Mouse (Mus musculus): ENCODE results near the gene Dab1. TPM values are rescaled to one million over a fixed set of nuclear protein-coding genes. Genes with fewer than 3 reads are reported as not detected.

The Dab1 gene
- polyA plus RNA-seq, 2 experiments = 0.19 to 0.34 TPM

DNA sequence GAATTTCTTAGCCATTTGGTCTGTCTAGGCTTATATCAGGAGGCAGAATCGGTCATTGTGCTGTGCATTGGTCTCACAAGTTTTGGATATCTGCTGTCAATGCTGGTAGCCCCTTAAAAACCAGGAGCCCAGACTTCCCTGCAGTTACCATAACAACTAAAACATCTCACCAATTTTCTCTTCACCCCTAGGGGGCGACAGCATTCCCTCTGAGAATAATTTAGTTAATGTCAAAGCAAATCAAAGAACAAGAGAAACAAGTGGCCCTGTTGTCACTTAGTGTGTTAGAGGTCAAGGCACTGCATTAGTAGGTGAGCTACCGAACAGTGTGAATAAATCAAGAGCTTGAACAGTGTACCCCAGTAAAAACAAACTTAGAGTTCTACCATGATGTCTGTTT lies 1106.5 kb downstream of the Dab1 start:
- TF ChIP-seq CTCF (IDR thresholded peaks at IDR 0.05; ENCODE audit: low read depth) (peak; percentile 28; the same call in 1 of the 2 replicates), EP300 (IDR thresholded peaks at IDR 0.05; ENCODE audit: low read depth) (no peak)
- Histone ChIP-seq H3K27me3 (ENCODE audit: control insufficient read depth, insufficient read depth, low read length) (no peaks in the 10 kb centered on the region), H3K27ac (no peak overlapping the region), H3K36me3 (replicated peaks; ENCODE audit: control insufficient read depth, insufficient read depth, low read depth) (no peaks in the 10 kb centered on the region), H3K4me1 (replicated peaks; ENCODE audit: control insufficient read depth in 2 of 2, insufficient read depth in 2 of 2, low read length in 1 of 2) (no peaks in the 10 kb centered on the region), H3K9me3 (ENCODE audit: control insufficient read depth, low read length) (no peaks in the 10 kb centered on the region), H3K9ac (replicated peaks) (no peak overlapping the region), H3K4me3 (ENCODE audit: insufficient read depth in 1 of 2, low read depth in 2 of 2, low read length in 2 of 2) (no peak overlapping the region), H3K4me2 (ENCODE audit: low read depth) (no peak overlapping the region)
- WGBS (ENCODE audit: insufficient replicate concordance) = 48% methylated on average over 3 of the region's 3 CpGs
- DNase-seq (ENCODE audit: low read depth in 3 of 3, low spot score in 3 of 3) (no peak), ATAC-seq (ENCODE audit: insufficient read depth) (no peak)

DNA sequence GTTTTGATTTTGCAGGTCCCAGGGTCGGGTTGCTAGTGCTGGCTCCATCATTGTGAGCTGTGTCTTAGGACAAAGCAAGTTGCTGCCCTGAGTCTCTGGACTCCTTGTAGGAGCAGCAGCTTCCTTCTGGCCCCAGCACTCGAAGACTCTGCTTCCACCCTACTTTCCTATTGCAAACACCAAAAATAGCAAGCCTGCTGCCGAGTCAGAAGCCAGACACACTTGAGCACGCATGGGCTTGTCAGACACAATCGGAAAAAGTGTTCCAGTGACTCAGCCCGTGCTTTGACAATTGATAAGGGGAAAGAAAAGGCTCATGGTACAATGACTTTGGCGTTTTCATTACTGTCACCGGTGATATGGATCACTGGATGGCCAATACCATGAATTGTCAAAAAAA lies 1110.0 kb downstream of the Dab1 start:
- Histone ChIP-seq H3K36me3 (replicated peaks; ENCODE audit: control insufficient read depth, insufficient read depth, low read depth) (no peaks in the 10 kb centered on the region), H3K4me3 (ENCODE audit: insufficient read depth in 1 of 2, low read depth in 2 of 2, low read length in 2 of 2) (no peak overlapping the region), H3K4me2 (ENCODE audit: low read depth) (no peak overlapping the region), H3K9me3 (ENCODE audit: control insufficient read depth, low read length) (no peaks in the 10 kb centered on the region), H3K4me1 (replicated peaks; ENCODE audit: control insufficient read depth in 2 of 2, insufficient read depth in 2 of 2, low read length in 1 of 2) (no peaks in the 10 kb centered on the region), H3K27ac (no peak overlapping the region), H3K9ac (replicated peaks) (no peak overlapping the region), H3K27me3 (ENCODE audit: control insufficient read depth, insufficient read depth, low read length) (no peaks in the 10 kb centered on the region)
- ATAC-seq (ENCODE audit: insufficient read depth) (no peak), DNase-seq (ENCODE audit: low read depth in 3 of 3, low spot score in 3 of 3) (no peak)
- TF ChIP-seq EP300 (IDR thresholded peaks at IDR 0.05; ENCODE audit: low read depth) (no peak), CTCF (IDR thresholded peaks at IDR 0.05; ENCODE audit: low read depth) (no peak)
- WGBS (ENCODE audit: insufficient replicate concordance) = 45% methylated on average over 8 of the region's 8 CpGs

DNA sequence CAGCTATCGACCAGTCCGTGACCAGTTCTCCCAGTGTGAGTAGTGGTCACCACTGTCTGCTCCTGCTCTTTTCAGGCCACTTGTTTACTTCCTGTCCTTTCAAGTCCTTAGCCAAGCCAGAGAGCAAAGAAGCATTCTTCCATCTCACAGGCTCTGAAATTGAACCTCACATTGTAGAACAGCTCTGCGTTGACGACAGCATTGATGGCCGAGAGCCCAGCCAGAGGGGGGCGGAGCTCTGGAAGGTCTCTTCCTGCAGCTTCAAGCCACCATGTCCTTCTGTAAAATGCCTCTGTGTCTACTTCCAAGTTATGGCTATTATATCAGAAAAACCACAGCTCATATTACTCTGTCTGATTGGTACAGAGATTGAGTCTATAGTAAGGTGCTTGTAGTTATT lies 1127.3 kb downstream of the Dab1 start:
- DNase-seq (ENCODE audit: low read depth in 3 of 3, low spot score in 3 of 3) = no peak
- WGBS (ENCODE audit: insufficient replicate concordance) = 55% methylated on average over 6 of the region's 6 CpGs
- H3K27me3 ChIP-seq (ENCODE audit: control insufficient read depth, insufficient read depth, low read length) = no peaks in the 10 kb centered on the region
- H3K9ac ChIP-seq (replicated peaks) = no peak overlapping the region
- H3K27ac ChIP-seq = no peak overlapping the region
- H3K4me1 ChIP-seq (replicated peaks; ENCODE audit: control insufficient read depth in 2 of 2, insufficient read depth in 2 of 2, low read length in 1 of 2) = no peaks in the 10 kb centered on the region
- H3K9me3 ChIP-seq (ENCODE audit: control insufficient read depth, low read length) = no peaks in the 10 kb centered on the region
- H3K4me3 ChIP-seq (ENCODE audit: insufficient read depth in 1 of 2, low read depth in 2 of 2, low read length in 2 of 2) = no peak overlapping the region
- no peaks in the 10 kb centered on the region for H3K36me3 ChIP-seq (replicated peaks; ENCODE audit: control insufficient read depth, insufficient read depth, low read depth)
- no peak overlapping the region for H3K4me2 ChIP-seq (ENCODE audit: low read depth)
- ATAC-seq (ENCODE audit: insufficient read depth) = no peak
- TF ChIP-seq CTCF (IDR thresholded peaks at IDR 0.05; ENCODE audit: low read depth) (no peak), EP300 (IDR thresholded peaks at IDR 0.05; ENCODE audit: low read depth) (no peak)

DNA sequence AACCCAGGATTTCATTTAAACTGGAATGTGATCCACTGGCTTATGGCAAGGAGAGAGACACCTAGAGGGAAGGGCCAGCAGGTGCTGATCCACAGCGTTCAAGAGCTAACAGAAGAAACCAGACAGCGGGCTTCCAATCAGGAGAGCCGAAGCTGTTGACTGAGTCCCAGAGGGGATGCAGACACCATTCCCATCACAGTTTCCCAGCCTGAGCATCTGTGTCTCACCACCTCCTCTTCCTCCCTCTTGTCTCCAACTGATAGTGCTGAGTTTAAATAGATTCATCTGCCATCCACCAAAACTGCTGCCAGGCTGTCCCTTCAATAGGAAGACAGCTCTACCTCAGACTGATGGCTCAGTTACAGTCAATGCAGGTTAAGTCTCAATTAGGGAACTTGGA lies 1134.9 kb downstream of the Dab1 start:
- Histone ChIP-seq H3K27ac (no peak overlapping the region), H3K9me3 (ENCODE audit: control insufficient read depth, low read length) (no peaks in the 10 kb centered on the region), H3K4me2 (ENCODE audit: low read depth) (no peak overlapping the region), H3K4me1 (replicated peaks; ENCODE audit: control insufficient read depth in 2 of 2, insufficient read depth in 2 of 2, low read length in 1 of 2) (no peaks in the 10 kb centered on the region), H3K4me3 (ENCODE audit: insufficient read depth in 1 of 2, low read depth in 2 of 2, low read length in 2 of 2) (no peak overlapping the region), H3K9ac (replicated peaks) (no peak overlapping the region), H3K36me3 (replicated peaks; ENCODE audit: control insufficient read depth, insufficient read depth, low read depth) (no peaks in the 10 kb centered on the region), H3K27me3 (ENCODE audit: control insufficient read depth, insufficient read depth, low read length) (no peaks in the 10 kb centered on the region)
- ATAC-seq (ENCODE audit: insufficient read depth) (no peak), DNase-seq (ENCODE audit: low read depth in 3 of 3, low spot score in 3 of 3) (no peak)
- TF ChIP-seq CTCF (IDR thresholded peaks at IDR 0.05; ENCODE audit: low read depth) = no peak
- TF ChIP-seq EP300 (IDR thresholded peaks at IDR 0.05; ENCODE audit: low read depth) = no peak
- 55% methylated on average over 3 of the region's 3 CpGs for WGBS (ENCODE audit: insufficient replicate concordance)

DNA sequence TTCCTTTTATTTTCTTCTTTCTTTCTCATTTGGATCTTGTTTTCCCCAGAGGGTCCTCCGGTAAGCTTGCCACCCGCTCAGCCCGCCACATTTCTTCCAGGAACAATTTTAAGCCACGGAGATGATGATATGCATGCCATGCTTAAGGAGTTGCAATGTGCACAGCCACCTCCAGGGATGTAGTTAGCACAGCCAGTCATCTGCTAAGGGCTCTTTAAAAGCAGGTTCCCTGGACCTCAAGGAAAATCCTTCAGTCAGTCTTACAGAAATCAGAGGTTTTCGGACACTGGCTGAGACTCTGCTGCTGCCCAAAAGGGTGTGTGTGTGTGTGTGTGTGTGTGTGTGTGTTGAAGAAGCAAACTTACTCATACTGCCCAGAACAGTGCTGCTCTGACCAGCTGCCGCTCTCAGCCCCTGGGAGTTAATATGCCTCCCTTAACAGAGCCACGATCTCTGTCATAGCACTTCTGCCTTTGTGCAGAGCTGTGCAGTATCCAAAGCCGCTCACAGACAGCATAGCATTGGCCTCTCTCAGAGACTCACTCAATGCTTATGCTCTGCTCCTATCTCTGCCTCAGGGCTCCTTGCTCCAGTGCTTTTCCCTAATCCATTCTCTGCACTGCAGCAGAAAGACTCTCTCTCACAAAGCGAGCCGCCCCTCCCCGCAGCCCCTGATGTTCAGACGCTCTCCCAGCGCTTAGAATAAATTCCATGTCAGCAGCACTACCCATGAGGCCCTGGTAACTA lies 1141.9 kb downstream of the Dab1 start:
- Histone ChIP-seq H3K4me2 (ENCODE audit: low read depth) (no peak overlapping the region), H3K4me1 (replicated peaks; ENCODE audit: control insufficient read depth in 2 of 2, insufficient read depth in 2 of 2, low read length in 1 of 2) (no peaks in the 10 kb centered on the region; a peak in 1 of 4 replicates), H3K27me3 (ENCODE audit: control insufficient read depth, insufficient read depth, low read length) (no peaks in the 10 kb centered on the region), H3K27ac (no peak overlapping the region), H3K36me3 (replicated peaks; ENCODE audit: control insufficient read depth, insufficient read depth, low read depth) (no peaks in the 10 kb centered on the region), H3K9me3 (ENCODE audit: control insufficient read depth, low read length) (no peaks in the 10 kb centered on the region), H3K4me3 (ENCODE audit: insufficient read depth in 1 of 2, low read depth in 2 of 2, low read length in 2 of 2) (no peak overlapping the region), H3K9ac (replicated peaks) (no peak overlapping the region)
- TF ChIP-seq CTCF (IDR thresholded peaks at IDR 0.05; ENCODE audit: low read depth) (no peak), EP300 (IDR thresholded peaks at IDR 0.05; ENCODE audit: low read depth) (no peak)
- ATAC-seq (ENCODE audit: insufficient read depth) = no peak
- WGBS (ENCODE audit: insufficient replicate concordance) = 70% methylated on average over 13 of the region's 13 CpGs
- no peak for DNase-seq (ENCODE audit: low read depth in 3 of 3, low spot score in 3 of 3)
